Mouse (Mus musculus): ENCODE results near the gene Dlg3.

Gene Dlg3

GRCm38 (mm10) chrX:100797851-100798527 lies 30.5 kb downstream of the Dlg3 start:
- no peak for DNase-seq

GRCm38 (mm10) chrX:100800643-100801042 lies 33.1 kb downstream of the Dlg3 start:
- no peak for DNase-seq

GRCm38 (mm10) chrX:100802034-100802433 lies 34.5 kb downstream of the Dlg3 start:
- DNase-seq = no peak

GRCm38 (mm10) chrX:100811129-100811528 lies 43.6 kb downstream of the Dlg3 start:
- no peak for DNase-seq

- DNase-seq = no peak
These were observed 46.6 kb downstream of the Dlg3 start for GRCm38 (mm10) chrX:100814139-100814538.

GRCm38 (mm10) chrX:100815766-100816165 lies 48.2 kb downstream of the Dlg3 start:
- peak; percentile 80 to 88 for DNase-seq

- DNase-seq = no peak
These were observed 51.2 kb downstream of the Dlg3 start for GRCm38 (mm10) chrX:100818681-100819080.

- no peak for DNase-seq
These were observed 53.6 kb downstream of the Dlg3 start for GRCm38 (mm10) chrX:100821149-100821548.

- DNase-seq = no peak
These were observed 58.0 kb downstream of the Dlg3 start for GRCm38 (mm10) chrX:100825557-100825956.

GRCm38 (mm10) chrX:100832806-100833205 lies 65.3 kb downstream of the Dlg3 start:
- no peak for DNase-seq

GRCm38 (mm10) chrX:100839211-100839610 lies 71.7 kb downstream of the Dlg3 start:
- DNase-seq = no peak

Data from cerebellum, postnatal 25 days (tissue).